Mouse (Mus musculus) c-Kit-positive CD71-positive TER-119-negative erythroid progenitor cells, embryonic 14.5 days (primary cell): Measurements from ENCODE around the gene Ostn.
"Not testable (repeated sequence)": the region's sequence is repeated elsewhere in the genome, so short reads cannot be mapped to it uniquely, and the experiment has no call there.

Source experiments
- DNase-seq: peaks from one replicate; pipeline ENCODE4 v3.0.0-alpha.2; 2013; ENCODE audit warnings: low read depth

Ostn gene

GRCm38 (mm10) chr16:27307189-27307588 is at the start of gene Ostn:
Ostn (plus strand) TSS chr16:27307489.
- DNase-seq = not testable (repeated sequence)

- no peak for DNase-seq
Observed at GRCm38 (mm10) chr16:27268748-27269147, 38.5 kb upstream of the Ostn start.

- no peak for DNase-seq
Observed at GRCm38 (mm10) chr16:27287410-27287809, 19.9 kb upstream of the Ostn start.

- DNase-seq = no peak
Observed at GRCm38 (mm10) chr16:27296508-27296907, 10.8 kb upstream of the Ostn start.

GRCm38 (mm10) chr16:27296929-27297328 is 10.4 kb upstream of the Ostn start:
- no peak for DNase-seq

GRCm38 (mm10) chr16:27319099-27319498 is 11.8 kb downstream of the Ostn start:
- DNase-seq = no peak

- no peak for DNase-seq
Observed at GRCm38 (mm10) chr16:27322047-27322446, 14.8 kb downstream of the Ostn start.

GRCm38 (mm10) chr16:27326463-27326862 is 19.2 kb downstream of the Ostn start:
- no peak for DNase-seq

GRCm38 (mm10) chr16:27347521-27347920 is 40.2 kb downstream of the Ostn start:
- DNase-seq = no peak

GRCm38 (mm10) chr16:27348359-27348758 is 41.1 kb downstream of the Ostn start:
- no peak for DNase-seq

GRCm38 (mm10) chr16:27349235-27349634 is 41.9 kb downstream of the Ostn start:
- no peak for DNase-seq

- no peak for DNase-seq
Observed at GRCm38 (mm10) chr16:27349878-27350532, 42.7 kb downstream of the Ostn start.

- no peak for DNase-seq
Observed at GRCm38 (mm10) chr16:27354464-27354863, 47.2 kb downstream of the Ostn start.

GRCm38 (mm10) chr16:27360059-27360458 is 52.8 kb downstream of the Ostn start:
- DNase-seq = no peak

- DNase-seq = no peak
Observed at GRCm38 (mm10) chr16:27370191-27370590, 62.9 kb downstream of the Ostn start, which contains the start of gene Uts2b. Uts2b (minus strand) TSS chr16:27370239.

GRCm38 (mm10) chr16:27370700-27371099 is 63.4 kb downstream of the Ostn start:
- no peak for DNase-seq

GRCm38 (mm10) chr16:27374139-27374538 is 66.8 kb downstream of the Ostn start:
- DNase-seq = no peak

- no peak for DNase-seq
Observed at GRCm38 (mm10) chr16:27375318-27375717, 68.0 kb downstream of the Ostn start.

GRCm38 (mm10) chr16:27376556-27376955 is 69.3 kb downstream of the Ostn start:
- DNase-seq = no peak

- no peak for DNase-seq
Observed at GRCm38 (mm10) chr16:27382217-27382616, 74.9 kb downstream of the Ostn start.

- DNase-seq = no peak
Observed at GRCm38 (mm10) chr16:27384893-27385603, 77.8 kb downstream of the Ostn start.

- no peak for DNase-seq
Observed at GRCm38 (mm10) chr16:27385649-27386048, 78.4 kb downstream of the Ostn start.

GRCm38 (mm10) chr16:27386850-27387407 is 79.6 kb downstream of the Ostn start:
- DNase-seq = no peak
